Mouse (Mus musculus): ENCODE measurements at regions not wholly inside any gene's neighbourhood (a gene's known extent, or its start where the extent isn't known, plus 50 kb on each side); places are given as distances from the start of the nearest gene placed in this dataset.

DNA sequence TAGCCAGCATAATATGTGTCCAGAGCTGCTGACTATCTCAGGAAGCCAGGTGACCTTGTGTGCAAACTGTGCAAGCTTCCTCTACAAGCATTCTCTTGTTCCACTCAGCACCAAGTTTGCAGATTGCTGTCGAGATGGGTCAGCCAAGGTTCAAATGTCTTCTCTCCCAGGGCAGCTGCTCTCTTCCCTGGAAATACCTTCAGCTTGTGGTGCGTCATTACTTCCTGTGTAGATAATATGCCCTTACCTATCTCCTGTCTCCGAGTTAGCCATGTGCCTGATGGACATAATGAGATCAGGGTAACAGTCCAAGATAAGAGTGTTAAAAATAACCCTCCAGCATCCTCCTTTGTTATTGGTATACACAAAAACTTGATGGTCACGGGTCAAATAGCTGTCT lies 113.7 kb upstream of the Fbxl7 start:
- TF ChIP-seq HCFC1 (IDR thresholded peaks at IDR 0.05; ENCODE audit: borderline replicate concordance, insufficient read depth, low read length) (no peak), CHD2 (IDR thresholded peaks at IDR 0.05; ENCODE audit: low read depth, low read length) (no peak), MAFK (IDR thresholded peaks at IDR 0.05; ENCODE audit: insufficient read depth, low read depth, low read length) (no peak), ZNF384 (IDR thresholded peaks at IDR 0.05; ENCODE audit: low read depth, low read length) (no peak), ZC3H11A (IDR thresholded peaks at IDR 0.05; ENCODE audit: borderline replicate concordance, low read depth, low read length) (no peak)
